Mouse (Mus musculus) neural tube, embryonic 10.5 days (tissue): ENCODE data around the gene Cldn14.
"Not testable (repeated sequence)": the region's sequence is repeated elsewhere in the genome, so short reads cannot be mapped to it uniquely, and the experiment has no call there.

ENCODE experiments used
- DNase-seq: peaks from one replicate; pipeline ENCODE4 v3.0.0-alpha.2; 2017; ENCODE audit warnings: low spot score; ENCODE audit errors: extremely low spot score

Gene Cldn14

DNA sequence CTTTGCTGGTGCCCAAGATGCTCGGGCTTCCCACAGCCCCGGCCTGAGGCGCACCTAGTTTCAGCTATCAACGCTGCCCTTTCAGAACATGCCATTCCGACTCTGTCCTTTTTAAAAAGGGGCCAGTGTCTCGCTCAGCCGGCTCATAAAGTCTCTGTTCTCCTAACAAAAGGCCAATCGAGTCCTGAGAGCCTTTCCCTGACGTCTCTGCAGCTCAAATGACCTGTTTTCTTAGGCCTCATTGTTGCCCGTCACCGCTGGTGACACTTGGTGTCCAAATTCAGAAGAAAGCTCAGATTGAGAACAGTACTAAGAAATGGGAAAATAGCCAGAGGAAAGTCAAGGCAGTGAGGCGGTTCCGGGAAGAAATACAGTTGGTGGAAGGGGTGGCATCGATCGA is at the start of gene Cldn14:
Gene Cldn14, minus strand, starts transcription at position 101 of the 400 bp plus-strand sequence.
- DNase-seq: no peak

DNA sequence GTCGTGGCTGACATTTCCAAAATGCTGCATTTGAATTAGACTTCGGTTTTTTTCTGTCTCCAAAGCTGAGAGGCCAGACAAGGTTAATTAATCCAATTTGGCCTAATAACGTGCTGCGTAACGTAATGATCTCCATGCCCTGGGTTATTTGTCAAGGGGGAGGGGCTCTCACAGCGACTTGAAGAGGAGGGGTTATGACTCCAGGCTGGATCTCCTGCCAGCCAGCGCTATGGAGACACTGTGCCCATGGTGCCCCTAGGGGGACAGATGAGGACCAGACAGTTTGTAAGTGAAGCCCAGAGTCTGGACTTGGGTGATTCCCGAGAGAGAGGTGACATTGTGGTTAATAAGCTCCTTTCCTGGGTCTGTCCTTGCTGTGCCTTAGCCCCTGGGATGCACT is 46.9 kb upstream of the Cldn14 start:
- DNase-seq: no peak

DNA sequence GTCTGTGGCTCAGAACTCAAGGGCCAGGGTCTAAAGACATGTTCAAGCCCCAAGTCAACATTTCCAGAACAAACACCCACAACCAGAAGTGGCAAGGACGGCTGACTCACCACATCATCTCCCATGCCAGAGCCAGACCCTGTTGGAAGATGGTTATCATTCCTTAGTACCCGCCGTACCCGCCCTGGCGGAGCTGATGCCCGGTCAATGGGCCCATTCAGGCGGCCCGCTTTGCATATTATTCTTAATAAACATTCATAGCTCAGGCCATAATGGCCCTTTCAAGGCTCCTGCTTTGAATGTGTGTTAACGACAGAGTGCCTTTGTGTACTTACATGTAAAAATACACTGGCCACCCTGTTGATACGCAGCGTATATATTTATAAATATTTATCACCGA is 46.5 kb upstream of the Cldn14 start:
- no peak for DNase-seq

DNA sequence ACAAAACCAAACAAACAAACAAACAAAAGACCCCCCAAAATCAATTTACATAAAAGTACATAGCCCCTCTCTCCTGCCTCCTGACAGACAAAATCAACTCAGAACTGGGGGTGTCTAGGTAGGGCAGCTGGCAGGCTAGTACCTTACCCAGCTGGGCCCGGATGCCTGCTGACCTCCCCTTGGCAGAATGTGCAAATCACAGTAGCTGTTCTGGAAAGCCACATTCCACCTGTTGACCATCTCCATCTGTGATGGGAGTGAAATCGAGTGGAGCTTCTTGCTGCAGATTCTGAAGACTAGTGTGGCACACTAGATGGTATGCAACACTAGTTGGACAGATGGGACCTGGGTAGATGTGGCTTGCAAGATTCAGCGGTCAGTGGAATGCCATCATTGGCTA is 41.7 kb upstream of the Cldn14 start:
- DNase-seq: no peak

DNA sequence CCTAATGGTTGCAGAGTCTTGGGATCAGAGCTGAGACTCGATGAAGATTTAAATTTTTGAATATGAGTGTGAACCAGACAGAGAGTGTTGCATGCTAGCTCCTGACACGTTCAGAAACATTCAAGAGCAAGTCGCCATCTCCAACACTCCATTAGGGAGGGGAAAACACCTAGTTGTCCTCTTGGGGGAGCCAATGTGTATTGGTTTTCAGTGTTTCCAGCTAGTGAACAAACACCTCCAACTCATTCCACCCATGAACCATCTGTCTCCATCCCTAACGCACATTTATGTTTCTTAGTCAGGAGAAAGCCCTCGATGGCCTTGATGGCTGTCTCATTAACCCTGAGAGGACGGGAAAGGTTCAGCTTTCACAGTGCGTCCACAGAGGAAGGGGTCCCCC is 36.4 kb upstream of the Cldn14 start:
- no peak for DNase-seq

DNA sequence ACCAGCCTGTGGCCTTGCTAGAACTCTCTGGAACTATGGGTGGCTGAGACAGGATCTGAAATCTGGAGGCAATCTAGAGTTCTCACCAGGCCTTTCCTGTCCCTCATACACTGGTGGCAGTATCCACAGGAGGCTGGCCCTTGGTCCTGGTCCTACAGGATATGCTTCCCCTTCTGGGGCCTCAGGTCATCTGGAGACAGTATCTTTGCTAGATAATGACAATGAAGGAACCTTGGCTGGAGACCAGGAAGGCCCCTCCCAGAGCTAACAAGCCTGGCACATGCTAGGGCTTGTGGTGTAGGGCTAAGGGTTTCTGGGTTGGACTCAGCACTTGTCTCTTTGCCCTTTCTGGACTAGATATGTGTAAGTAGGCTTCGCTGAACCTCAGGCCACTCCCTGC is 35.2 kb upstream of the Cldn14 start:
- DNase-seq: no peak

DNA sequence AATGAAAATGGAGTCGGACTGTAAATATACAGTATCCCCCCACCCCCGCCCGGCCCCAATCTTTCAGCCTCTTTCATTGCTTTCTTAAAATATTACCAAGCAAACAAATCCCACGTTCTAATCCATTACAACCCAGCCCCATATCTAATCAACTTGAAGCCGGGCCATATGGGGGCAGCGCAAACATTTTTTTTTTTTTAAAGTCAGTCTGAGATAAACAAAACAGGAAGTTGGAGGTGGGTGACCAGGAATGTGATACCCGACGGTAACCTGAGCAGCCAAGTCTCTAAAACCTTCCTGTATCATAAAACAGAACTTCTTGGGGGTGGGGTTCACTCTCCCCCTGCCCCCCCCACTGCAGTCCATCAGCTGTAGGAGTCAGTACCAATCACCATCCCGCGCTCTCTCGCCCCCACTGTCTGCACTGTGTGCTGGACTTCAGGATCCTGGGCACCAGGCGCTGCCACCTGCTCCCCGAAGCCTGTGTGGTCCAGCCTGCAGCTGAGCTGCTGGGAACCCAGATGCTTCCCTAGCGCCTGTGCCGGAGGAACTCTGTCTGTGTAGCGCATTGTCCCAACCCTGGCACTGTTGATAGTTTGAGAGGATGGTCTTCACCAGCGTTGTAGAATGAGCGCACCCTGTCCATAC is 32.6 kb upstream of the Cldn14 start:
- DNase-seq: no peak

DNA sequence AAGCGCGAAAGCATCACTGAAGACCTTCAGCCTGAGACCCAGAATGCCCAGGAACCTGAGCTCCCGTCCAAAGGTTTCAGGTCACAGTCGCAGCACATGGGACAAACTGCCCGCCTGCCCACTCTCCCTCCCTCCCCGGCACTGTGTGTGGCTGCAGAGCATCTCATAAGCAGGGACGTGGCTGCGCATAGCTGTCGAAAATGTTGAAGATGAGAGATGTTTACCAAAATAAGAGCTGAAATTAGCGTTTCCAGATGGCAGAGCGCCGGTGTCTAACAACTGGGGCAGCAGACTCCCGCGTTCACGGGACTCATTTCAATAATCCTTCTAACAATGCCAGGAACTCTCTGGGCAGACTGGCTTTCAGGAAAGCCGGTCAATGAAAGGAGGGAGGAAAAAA is 31.8 kb upstream of the Cldn14 start:
- no peak for DNase-seq

DNA sequence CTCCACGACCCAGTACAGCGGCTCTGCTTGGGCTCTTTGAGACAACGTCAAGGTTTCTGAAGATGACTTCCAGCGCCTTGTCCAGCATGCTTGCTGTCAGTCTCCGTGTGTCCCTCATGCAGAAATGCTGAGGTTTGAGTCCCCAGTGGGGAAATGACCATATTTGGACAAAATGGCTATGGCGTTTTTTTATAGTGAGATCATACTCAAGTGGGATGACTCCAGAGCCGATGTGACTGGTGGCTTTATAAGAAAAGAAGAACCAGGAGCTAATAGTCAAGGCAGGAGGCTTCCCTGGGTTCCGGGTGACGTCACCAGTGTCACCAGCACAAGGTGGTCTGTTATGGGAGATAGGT is 30.3 kb upstream of the Cldn14 start:
- no peak for DNase-seq

DNA sequence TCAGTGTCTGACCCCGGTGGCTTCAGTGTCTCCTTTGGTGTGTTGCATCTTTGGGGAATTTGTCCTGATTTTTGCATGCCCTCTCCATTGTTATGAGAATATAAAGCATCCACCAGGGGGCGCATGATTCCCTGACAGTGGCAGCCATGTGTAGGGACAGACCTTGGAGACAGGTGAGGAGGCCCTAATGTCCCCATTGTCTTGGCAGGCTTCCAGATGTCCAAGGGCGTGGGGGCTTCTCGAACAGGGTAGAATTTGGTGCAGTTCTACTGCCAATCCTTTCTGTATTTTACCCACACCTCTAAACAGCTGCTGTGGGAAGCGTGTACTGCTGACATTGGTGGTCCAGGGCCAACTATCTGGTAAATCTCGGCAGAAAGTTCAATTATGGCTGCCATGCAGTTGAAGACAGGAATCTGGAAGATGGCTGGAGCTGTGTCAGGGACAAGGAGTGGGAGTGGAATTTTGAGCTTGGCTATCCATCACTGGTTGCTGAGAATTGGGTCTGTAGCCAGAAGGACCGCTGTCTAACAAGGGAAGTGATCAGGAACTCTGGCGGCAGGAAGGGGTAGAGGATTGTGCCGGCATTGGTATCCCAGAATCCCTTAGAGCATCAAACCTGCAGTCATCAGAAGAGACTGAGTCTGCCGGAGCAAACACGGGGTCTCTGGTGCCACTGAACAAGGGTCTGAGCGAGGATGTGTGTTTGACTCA is 29.8 kb upstream of the Cldn14 start:
- DNase-seq: peak; percentile 69

DNA sequence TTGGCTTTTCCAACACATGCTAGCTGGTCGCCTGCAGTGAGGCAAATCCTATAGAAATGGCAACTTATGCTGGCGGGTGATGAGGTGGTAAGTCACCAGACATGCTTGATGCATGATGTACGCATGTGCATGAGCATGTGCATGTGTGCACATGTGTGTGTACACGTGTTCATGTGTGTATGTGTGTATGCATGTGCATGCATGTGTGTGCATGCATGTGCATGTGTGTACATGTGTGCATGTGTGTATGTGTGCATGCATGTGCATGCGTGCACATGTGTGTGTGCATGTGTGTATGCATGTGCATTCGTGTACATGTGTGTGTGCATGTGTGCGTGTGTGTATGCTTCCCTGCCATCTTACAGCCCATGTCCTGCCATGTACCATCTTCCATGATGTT is 28.6 kb upstream of the Cldn14 start:
- no peak for DNase-seq

DNA sequence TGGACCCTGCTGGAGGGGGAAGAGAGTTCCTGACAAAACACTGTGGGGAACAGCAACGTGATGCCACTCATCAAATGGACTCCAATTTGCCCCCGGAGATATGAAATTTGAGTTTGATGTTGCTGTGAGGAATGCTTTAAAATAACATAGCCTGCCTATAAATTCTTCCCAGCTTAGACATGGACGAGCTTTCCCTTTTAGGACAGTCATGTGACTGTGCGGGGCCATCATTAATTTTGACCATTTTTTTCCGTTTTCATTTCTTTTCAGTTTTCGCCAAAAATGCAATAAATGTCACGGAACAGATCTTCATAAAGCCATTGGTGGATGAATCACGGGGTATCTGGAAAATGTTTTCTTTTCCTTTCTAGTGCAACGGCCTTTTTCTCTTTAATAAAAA is 25.5 kb upstream of the Cldn14 start:
- no peak for DNase-seq

DNA sequence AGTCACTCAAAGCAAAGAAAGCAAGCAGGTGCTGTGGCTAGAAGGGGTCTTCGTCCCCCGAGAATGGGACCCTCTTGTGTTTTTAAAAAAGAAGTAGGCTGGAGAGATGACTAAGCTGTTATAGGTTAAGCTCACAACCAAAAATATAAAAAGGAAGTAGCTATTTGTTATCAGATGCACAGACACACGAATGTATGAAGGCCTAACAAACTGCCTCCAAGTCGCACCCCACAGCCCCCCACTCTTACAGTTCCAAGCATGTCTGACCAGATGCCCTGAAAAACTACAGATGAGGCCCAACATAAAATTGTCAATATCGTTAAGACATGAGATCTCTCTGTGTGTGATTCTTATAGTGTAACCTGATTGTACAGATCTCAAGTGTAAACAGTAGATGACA is 23.6 kb upstream of the Cldn14 start:
- DNase-seq: no peak

DNA sequence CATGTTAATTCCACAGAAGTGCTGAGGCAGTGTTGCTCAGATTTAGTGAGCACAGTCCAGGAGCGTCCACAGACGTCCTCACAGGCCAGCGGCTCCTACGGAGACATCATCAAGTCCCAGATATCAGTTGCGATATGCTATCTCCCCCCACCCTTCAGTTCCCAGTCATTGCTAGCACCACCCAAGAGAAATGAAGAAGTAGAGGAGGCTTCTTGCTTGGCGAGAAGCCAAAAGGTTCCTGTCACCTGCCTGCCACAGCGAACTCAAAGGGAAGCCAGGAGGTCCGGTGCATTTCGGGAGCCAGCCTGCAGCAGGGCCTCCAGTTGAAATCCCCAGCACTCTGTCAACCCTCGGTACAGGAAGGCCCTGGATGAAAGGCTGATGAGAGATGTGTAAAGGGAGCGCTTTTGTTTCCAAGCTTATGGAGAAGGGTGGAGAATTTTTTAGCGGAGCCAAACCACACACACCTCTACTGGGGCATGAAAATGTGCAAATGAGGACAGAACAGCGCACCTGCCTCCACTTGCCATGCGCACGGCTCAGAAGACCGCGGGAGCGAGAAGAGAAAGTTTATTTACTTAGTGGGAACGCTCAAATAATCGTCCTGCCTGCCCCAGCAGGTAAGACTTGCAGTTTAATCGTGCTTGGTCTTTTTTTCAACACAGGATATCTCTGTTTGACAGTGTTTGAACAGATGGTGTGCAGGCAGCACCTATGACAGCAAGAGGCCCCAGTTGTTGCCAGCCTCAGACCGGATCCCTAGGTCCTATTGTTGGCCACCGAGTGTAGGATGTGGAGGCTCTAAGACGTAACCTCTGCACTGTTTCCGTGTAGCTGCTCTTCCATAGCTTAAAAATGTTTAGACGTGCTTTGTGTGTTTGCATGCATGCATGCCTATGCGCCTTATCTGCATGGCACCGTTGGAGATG is 15.0 kb upstream of the Cldn14 start:
- DNase-seq: no peak

DNA sequence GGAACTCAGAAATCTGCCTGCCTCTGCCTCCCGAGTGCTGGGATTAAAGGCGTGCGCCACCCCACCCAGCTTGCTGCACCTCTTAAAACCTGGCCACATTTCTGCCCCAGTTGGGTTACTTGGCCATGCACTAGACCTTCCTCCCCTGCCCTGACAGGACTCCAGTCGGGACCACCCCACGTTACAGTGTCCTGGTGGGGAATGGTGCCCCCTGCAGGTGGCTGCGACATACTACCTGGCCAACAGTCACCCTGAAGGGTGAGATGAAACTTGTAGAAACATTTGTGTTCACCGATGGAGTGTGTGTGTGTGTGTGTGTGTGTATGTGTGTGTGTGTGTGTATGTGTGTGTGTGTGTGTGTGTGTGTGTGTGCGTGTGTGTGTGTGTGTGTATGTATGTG is 11.1 kb upstream of the Cldn14 start:
- DNase-seq: not testable (repeated sequence)

DNA sequence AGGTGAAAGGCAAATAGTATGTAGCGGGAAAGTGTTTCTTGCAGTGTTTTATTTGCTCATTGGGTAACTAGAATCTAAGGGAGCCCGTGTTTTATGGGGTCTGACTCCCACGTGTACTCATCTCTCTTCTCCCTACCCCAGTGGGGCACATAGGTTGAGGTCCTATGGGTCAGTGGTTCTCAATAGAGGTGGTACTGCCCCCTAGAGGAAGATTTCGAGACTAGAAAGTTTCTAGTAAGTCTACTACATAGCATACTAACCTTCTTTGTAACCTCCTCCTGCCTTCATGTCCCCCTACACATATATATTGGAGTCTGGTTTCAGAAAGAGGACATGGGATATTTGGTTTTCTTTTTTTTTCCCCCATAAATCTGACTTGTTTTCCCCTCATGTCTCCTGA is 9.3 kb upstream of the Cldn14 start:
- DNase-seq: no peak

DNA sequence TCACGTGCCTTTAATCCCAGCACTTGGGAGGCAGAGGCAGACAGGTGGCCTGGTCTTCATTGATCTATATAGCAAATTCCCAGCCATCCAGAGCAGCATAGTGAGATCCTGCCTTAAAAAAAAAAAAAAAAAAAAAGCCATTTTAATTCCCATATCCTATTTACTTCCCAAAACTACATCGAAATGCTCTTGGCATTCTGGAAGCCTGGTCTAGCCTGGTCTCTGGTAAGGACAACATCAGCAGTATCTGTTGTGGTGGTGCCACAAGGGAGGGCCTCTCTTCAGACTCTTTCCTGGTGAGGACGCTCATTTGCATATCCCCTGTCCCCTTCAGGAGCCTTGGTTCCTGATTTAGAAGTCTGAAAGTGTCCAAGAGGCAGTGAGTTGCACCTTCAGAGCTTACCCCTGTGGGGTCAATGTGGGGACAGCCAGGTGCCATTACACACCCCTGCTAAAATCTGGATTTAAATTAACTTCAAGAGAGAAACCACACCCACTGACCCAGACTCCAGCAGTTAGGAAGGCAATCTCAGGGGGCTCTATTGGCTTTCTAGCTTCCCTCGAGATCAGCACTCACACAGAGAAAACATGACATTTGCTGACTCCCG is 6.0 kb upstream of the Cldn14 start:
- DNase-seq: no peak

DNA sequence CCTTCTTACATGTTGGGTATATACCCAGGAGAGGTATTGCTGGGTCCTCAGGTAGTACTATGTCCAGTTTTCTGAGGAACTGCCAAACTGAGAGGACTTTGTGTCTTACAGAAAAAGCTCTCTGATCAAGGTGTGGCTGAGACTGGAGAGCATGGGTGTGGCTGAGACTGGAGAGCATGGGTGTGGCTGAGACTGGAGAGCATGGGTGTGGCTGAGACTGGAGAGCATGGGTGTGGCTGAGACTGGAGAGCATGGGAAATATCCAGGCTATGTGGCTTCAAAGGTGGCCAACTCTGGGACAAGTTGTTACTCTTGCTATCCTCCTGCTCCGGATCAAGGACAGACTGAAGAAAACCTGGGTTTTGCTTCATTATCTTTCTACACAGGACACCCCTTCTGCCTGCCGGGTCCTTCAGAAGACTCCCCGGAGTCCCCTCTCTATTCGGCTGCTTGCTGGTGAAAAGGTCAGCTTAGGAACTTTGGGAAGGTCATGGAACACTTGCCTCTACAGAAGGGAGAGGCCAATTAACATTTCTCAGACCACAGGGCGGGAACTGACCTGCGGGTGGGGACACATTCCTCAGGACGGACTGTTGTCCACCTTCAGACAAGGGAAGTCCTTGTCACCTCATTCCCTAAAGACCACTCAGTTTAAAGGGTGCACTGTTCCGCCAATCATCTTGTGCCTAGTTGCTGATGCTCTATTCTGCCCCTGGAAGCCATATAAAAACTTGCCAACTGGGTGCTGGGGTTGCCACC is 4.9 kb upstream of the Cldn14 start:
- not testable (repeated sequence) for DNase-seq

DNA sequence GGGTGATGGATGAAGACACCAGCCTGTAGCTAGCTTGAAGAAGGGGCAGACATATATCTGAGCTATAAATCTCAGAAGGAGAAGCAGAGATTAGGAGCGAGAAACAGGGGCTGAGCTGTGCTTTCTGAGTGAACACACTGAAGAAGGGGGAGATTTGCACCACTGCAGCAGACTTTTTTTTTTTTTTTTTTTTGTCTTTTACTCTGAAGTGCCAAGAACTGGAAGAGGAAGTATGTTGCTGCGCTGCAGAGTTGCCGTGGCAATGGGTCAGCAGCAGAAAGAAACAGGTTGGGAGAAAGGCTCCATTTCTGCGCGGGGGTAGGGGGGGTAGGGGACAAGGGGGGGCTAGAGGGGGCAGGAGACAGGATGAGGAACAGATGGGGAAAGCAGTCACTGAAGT is 2.6 kb upstream of the Cldn14 start:
- DNase-seq: no peak

DNA sequence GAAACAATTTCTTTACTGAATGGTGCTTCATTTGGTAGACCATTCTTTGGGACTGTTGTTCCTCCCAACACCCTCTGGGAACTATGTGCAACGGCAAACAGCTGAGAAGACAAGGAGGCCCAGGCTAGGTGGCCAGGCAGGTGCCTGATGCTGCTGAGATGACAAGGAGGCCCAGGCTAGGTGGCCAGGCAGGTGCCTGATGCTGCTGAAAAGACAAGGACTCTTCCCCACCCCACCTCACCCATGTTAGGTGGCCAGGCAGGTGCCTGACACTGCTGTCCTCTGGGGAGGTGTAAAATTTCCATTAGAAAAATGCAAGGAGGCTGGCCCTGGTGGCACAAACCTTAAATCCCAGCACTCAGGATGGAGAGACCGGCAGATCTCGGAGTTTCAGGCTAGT is 2.0 kb upstream of the Cldn14 start:
- DNase-seq: no peak

DNA sequence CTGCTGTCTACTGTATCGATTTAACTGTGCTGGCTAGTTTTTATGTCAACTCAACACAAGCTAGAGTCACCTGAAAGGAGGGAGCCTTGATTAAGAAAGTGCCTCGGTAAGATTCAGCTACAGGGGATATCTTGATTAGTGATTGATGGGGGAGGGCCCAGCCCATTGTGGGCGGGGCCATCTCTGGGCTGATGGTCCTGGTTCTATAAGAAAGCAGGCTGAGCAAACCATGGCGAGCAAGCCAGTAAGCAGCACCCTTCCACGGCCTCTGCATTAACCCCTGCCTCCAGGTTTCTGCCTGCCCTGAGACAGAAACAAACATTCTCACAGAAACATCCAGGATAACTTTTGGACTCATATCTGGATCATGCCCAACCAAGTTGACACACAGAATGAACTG is 1.5 kb upstream of the Cldn14 start:
- no peak for DNase-seq
